Mouse (Mus musculus) T-cell, adult 2 months (primary cell): ENCODE data around the gene Ankef1.

ENCODE experiments used
- DNase-seq: peaks from one replicate; pipeline ENCODE4 v3.0.0; 2022; ENCODE audit warnings: low spot score

The Ankef1 gene

GRCm38 (mm10) chr2:136501651-136502050, at the start of gene Ankef1:
Ankef1 (plus strand) TSS chr2:136501910.
- no peak for DNase-seq

DNA sequence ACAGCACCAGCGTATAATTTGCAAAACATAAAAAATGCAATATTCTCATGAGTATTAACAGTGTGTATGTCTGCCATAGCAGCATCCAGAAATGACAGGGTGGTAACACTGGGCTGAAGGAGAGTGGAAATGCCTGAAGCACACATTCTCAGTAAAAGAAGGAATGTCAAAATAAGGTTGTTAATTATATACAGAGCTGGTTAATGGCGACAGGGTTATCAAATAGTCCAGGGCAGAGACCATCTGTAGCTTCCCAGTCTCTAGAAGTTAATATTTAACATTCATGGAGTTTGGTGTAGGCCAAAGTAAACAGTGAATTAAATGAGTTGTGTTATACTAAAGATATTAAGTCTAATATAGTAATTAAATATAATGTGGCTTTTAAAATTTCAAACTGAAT, 45.2 kb upstream of the Ankef1 start:
- DNase-seq, result no peak

DNA sequence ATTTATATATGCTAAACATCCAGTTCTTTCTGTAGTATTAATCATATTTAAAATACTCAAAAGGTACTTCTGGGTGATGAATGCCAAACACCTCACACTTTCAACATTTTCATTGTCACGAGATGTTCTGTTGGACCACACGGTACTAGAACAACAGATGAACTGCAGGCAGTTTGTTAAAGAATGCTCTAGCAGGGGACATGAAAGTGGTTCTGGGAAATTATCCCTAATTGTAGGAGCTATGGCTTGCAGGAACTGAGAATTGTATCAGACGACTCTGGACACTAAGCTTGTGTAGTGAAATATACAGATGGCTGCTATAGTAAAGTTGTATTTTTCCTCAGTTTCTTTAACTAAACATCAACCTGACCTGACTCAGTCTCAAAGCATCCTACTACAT, 44.8 kb upstream of the Ankef1 start:
- no peak for DNase-seq

- DNase-seq, result no peak
Observed at GRCm38 (mm10) chr2:136477656-136478055, 24.1 kb upstream of the Ankef1 start.

DNA sequence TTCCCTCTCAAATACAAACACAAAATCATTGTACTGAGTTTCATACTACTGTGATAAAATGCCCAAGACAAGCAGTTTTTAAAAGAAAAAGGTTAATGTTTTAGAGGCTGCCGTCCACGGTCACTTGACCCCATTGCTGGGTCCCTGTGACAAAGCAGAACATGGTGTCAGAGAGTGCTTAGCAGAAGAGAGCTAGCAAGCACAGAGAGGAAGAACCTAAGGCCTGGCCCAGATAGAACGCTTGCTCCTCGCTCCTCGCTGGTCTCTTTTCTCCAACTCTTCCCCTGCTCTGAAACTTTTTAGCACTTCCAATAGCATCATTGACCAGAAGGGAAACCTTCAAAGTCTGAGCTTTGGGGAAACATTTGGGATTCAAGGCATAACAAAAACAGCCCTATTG, 19.4 kb upstream of the Ankef1 start:
- no peak for DNase-seq

DNA sequence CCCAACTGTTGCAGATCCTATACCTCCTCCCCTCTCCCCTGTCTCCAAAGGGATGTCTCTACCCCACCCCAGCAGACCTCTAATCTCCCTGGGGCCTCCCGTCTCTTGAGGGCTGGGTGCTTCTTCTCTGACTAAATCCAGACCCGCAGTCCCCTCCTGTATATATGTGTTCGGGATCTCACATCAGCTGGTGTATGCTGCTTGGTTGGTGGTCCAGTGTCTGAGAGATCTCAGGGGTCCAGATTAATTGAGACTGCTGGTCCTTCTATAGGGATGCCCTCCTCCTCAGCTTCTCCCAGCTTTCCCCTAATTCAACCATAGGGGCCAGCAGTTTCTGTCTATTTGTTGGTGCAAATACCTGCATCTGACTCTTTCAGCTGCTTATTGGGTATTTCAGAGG, 18.7 kb upstream of the Ankef1 start:
- no peak for DNase-seq

DNA sequence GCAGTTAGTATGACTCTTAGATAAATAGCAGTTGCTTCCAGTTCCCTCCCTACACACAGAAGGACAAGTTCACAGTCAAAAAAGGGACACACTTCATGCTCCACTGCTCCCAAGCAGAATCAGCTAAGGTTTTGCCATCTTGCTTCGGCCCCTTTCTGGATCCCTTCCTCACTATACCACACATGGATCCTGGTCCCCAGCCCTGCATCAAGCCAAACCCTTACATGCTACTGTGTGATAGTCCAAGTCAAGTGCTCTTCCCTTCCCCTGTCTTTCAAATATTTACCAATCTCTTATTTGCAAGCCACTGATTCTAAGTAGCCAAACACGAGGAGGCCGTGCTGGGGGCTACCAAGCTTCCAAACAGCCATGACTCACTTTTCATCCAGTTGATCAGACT, 16.8 kb upstream of the Ankef1 start:
- no peak for DNase-seq

DNA sequence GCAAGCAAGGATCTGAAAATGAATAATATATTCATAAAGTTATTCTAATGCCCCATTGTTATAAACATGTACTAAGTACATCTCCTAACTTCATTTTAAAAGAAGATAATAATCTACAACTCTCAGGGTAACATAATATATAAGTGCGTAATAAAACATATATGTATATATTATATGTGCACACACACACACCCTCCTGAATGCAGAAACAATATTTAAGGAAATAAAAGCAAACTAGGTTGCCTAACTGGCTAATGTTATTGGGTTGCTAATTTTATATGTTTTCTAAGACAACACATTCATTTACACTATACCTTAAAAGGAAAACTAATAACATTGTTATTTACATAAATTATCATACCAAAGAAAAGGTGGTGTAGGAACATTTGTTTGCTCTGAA, 16.3 kb upstream of the Ankef1 start:
- DNase-seq, result no peak

GRCm38 (mm10) chr2:136485815-136486619, 15.7 kb upstream of the Ankef1 start:
- DNase-seq, result no peak

DNA sequence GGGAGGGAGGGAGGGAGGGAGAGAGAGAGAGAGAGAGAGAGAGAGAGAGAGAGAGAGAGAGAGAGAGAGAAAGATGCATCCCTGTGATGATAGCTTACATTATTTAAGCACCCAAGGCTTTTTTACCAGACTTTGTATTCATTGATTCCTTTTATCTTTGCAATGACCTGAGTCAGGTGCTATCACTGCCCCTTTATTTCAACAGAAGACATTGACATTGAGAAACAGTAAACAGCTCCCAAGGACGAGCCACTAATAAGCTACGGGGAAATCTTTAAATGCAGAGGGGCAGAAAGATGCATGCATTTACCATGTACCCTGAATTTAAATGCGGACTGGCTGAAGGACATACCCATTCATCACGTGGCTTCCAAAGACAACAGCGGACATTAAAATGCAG, 14.7 kb upstream of the Ankef1 start:
- no peak for DNase-seq

DNA sequence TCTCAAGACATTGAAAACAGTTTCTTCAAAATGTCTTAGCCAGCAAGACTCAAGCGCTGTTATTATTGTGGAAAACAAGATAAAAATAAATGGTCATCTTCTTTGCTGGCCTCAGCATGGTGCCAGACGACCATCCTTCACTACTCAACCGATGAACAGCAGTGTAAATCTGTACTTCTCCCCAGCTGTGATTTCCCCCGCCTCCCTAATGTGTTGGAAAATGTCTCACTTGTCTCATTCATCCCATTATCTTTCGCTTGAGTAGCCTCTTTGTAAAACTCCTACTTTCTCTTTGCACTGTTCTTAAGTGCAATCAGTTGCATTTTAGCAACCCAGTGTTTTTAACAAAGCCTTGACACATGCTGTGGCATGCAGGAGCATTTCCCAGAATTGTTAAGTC, 9.4 kb downstream of the Ankef1 start:
- DNase-seq, result no peak

- DNase-seq, result no peak
Observed at GRCm38 (mm10) chr2:136511756-136512155, 10.0 kb downstream of the Ankef1 start.

GRCm38 (mm10) chr2:136512802-136513201, 11.1 kb downstream of the Ankef1 start:
- DNase-seq, result no peak

- DNase-seq, result no peak
Observed at GRCm38 (mm10) chr2:136513806-136514205, 12.1 kb downstream of the Ankef1 start.

DNA sequence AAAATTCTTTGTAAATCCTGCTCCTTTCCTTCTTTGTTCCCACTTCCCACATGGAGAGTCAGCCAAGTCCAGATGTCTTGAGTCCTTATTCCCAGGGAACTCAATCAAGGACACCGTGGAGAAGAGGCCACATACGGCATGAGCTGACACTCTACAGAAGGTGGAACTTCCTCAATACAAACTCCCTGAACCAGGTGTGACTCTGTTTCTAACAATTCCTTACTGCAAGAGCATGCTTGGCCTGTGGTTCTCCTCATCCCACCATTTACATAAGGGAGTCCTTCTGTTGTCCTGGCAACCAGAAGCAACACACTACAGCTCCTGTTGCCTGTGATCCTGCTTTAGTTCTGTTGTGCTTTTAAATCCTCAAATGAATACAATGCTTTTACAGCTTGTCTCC, 13.8 kb downstream of the Ankef1 start:
- no peak for DNase-seq

DNA sequence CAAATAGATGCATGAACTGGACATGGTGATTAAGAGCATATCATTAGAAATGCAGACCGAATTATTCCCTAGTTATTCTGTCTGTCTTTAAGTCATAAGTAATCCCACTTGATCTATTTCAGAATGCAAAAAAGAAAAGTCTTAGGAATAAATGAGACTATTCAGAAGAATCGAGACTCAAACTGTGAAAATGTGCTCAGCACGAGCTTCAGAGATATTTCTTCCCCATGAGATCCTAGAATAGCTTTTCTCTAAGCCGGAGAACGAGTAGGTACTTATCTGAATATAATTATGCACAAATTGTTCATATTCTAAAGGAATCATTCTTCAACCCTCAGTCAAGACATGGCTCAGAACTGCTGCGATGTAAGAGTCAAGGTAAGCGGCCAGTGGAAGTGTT, 27.2 kb downstream of the Ankef1 start:
- no peak for DNase-seq

GRCm38 (mm10) chr2:136532033-136532432, 30.3 kb downstream of the Ankef1 start:
- no peak for DNase-seq

DNA sequence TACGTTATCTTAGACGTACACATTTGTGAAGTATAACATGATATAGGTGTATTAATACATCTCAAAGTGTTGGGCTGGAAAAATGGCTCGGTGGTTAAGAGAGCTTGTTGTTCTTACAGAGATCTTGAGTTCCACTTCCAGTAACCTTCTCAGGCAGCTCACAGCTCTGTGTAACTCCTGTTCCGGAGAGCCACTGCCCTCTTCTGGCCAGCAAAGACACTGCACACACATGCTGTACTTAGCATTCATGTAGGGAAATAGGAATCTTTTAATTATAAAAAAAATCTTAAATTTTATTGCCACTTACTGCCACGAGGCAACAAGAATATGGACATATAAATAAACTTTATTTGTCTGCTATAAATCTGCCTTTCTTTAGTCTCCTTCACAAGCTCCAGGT, 56.3 kb downstream of the Ankef1 start:
- DNase-seq, result no peak

DNA sequence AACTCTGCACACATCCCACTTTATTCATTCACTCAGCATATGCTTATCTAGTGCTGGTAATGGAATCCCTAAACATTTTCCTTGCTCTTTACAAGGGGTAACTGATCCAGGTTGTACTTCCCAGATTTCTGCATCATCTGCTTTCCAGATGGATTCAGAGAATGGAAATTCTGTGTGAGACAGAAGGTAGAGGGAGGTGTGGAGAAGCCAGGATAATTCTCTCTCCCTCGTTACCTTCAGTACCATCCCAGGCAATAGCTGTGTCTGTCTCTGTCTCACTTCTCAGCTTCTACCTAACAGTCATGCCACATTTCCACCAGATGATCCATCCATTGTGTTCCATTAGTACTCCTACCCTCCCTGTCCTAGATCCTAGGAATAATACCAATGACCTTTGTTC, 60.6 kb downstream of the Ankef1 start:
- DNase-seq, result no peak

DNA sequence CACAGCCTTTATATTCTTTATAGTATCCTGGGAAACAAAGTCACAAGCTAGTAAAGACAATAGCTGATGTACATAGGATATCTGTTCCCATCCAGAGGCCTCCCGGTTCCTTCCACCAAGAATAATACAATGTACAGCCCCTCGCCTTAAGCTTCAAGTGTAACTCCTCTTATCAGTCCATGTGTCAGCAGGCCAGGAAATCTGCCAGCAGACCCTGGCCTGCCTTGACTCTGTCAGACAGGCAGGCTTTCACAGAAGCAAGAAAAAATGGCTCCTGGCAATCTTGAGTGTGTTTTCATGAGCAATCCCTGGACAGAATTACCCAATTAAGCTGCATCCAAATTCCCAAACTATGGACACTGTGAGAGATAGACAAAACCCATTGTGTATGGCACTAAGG, 69.1 kb downstream of the Ankef1 start:
- no peak for DNase-seq

DNA sequence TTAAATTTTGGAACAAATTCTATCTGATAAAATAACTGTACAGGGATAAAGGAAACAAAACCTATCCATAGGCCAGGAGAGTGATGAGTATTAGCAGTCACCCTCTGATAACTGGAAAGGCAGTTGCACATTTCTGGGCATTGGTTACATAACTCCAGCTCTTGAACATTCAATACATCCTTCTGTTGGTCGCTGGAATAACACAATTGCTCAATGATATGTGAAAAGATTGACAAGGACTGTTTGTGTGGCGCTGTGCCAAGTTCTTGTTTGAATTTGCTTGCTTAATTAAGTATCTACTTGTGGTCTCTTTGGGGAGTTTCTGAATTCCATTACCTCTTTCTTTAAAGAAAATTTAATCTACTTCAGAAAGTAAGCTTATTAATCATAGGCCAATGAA, 81.1 kb downstream of the Ankef1 start:
- no peak for DNase-seq

DNA sequence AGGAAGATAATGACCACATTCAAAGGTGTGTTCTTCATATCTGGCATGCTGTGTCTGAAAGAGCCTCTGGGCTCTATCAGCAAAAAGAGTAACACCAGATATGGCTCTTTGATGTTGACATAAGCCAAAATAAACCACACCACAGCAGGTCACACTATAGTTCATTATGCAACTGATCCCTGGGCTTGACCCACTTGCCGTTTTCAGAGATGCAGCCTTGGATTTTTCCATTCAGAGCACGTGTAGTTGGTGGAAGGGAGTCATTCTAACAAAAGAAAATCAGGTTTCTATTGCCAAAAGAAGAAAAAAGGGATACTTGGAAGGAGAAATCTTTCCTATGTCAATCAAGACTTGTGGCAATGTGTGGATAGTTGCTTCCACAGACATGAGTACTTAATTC, 87.1 kb downstream of the Ankef1 start:
- no peak for DNase-seq

GRCm38 (mm10) chr2:136596451-136596850, 94.7 kb downstream of the Ankef1 start:
- no peak for DNase-seq

DNA sequence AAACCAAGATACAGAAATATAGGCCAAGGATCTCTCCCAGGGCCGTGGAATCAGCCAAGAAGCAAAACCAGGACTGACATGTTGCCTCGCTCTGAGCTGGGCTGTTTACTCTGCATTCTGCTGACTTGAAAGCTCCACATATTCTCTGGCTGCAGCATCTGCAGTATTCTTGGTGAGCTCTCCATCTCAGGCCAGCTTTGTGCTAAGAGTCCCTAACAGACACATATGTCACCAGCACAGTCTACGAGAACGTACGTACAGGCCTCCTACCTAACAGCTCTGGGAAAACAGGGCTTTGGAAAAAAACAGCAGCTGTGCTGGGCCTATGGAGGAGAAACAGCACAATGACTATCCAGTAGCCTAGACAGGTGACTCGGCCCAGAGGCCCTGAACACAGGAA, 97.0 kb downstream of the Ankef1 start:
- no peak for DNase-seq
